Mouse (Mus musculus): ENCODE data around the gene Ush2a.

DNA sequence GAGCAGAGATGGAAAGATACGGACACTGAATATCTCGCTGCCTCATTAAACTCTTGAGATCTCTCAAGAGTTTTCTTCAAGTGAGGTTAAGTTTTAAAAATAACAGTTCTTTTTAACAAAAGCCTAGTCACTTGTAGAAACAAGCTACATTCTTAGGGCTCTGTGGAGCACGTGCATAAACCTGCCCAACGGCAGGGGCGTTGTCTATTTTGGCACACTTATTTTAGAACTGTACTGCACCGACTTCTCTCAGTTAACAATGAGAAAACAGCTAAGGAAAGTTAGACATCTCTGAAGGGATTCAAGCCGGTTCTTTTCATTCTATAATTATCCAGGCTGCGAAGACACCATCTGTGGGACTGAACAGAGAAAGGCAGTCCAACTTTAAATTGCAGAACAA, 405.6 kb downstream of the Ush2a start:
- TF ChIP-seq CHD1 (IDR thresholded peaks at IDR 0.05; ENCODE audit: low read depth, low read length) = no peak
- TF ChIP-seq ZMIZ1 (IDR thresholded peaks at IDR 0.05; ENCODE audit: low read depth, low read length) = no peak
- TF ChIP-seq ZC3H11A (IDR thresholded peaks at IDR 0.05; ENCODE audit: low read depth, low read length) = no peak
- TF ChIP-seq POLR2A (IDR thresholded peaks at IDR 0.05; ENCODE audit: control insufficient read depth in 1 of 2, insufficient read depth in 1 of 2, low read depth in 1 of 2, low read length in 2 of 2, poor library complexity in 1 of 2) = no peak

All from MEL (cell line).